Comparison of ENCODE assay signal across 8 mouse cellular contexts in genomic region chr3:89773740-89774211, GRCm38 (mm10). TPM values are rescaled to one million over a fixed set of nuclear protein-coding genes. Genes with fewer than 3 reads are reported as not detected.
DNase-seq lines count a peak whose midpoint lies in the region; ATAC-seq and TF ChIP-seq lines count a peak whose summit lies in the region.

No protein-coding gene starts in this region.

- TF ChIP-seq POLR2A in MEL (IDR thresholded peaks at IDR 0.05; ENCODE audit: control insufficient read depth in 1 of 2, insufficient read depth in 1 of 2, low read depth in 1 of 2, low read length in 2 of 2, poor library complexity in 1 of 2), result no peak

- DNase-seq in gastrocnemius, adult 18-20 months (ENCODE audit: low spot score), result peak; percentile 14
- DNase-seq in gastrocnemius, adult 8-10 months (ENCODE audit: low spot score in 2 of 2), result no peak
- DNase-seq in MEL (ENCODE audit: low read depth, low spot score), result no peak
- peak; percentile 35 for DNase-seq in embryo, embryonic 11 days
- peak; percentile 69 for DNase-seq in kidney, postnatal 10 days
- peak; percentile 59 to 72 for DNase-seq in lung, postnatal 4 days

- H3K27ac ChIP-seq in MEL (ENCODE audit: control insufficient read depth, low read depth, low read length), result peak overlapping the region; percentile 92
- H3K27ac ChIP-seq in heart, embryonic 13.5 days (replicated peaks), result peak overlapping the region; percentile 97
- peak overlapping the region; percentile 96 for H3K27ac ChIP-seq in stomach, embryonic 14.5 days (ENCODE audit: low read length)

- peaks cover 43% of the 10 kb centered on the region for H3K79me2 ChIP-seq in MEL (ENCODE audit: control insufficient read depth, insufficient read depth, low read length, poor library complexity)

- peaks cover 20 to 38% of the 10 kb centered on the region in 2 experiments for H3K36me3 ChIP-seq in MEL (ENCODE audit: control insufficient read depth in 1 of 2, insufficient read depth in 2 of 2, low read length in 2 of 2)
- peaks cover 34% of the 10 kb centered on the region for H3K36me3 ChIP-seq in heart, embryonic 13.5 days
- H3K36me3 ChIP-seq in stomach, embryonic 14.5 days (ENCODE audit: control insufficient read depth, insufficient read depth, low read length), result peaks cover 30% of the 10 kb centered on the region

- no peak for TF ChIP-seq CTCF in MEL (IDR thresholded peaks at IDR 0.05 in 2 of 3, conservative IDR thresholded peaks at IDR 0.05 in 1 of 3; ENCODE audit: control insufficient read depth in 1 of 3, insufficient read depth in 1 of 3, low read depth in 2 of 3, low read length in 3 of 3, poor library complexity in 1 of 3, severe bottlenecking in 1 of 3)

- peak overlapping the region; percentile 83 to 92 for H3K4me3 ChIP-seq in MEL (ENCODE audit: control insufficient read depth in 1 of 2, insufficient read depth in 1 of 2, low read depth in 2 of 2, low read length in 2 of 2)
- H3K4me3 ChIP-seq in heart, embryonic 13.5 days, result peak overlapping the region; percentile 74
- H3K4me3 ChIP-seq in stomach, embryonic 14.5 days (ENCODE audit: low read depth, low read length), result peak overlapping the region; percentile 97

- under 1% methylated on average over 28 of the region's 37 CpGs for WGBS in heart, embryonic 13.5 days
- under 1% methylated on average over 19 of the region's 37 CpGs for WGBS in stomach, embryonic 14.5 days

- peak overlapping the region; percentile 89 for H3K4me2 ChIP-seq in heart, embryonic 13.5 days
- H3K4me2 ChIP-seq in stomach, embryonic 14.5 days (replicated peaks; ENCODE audit: low read depth, low read length), result peak overlapping the region; percentile 76

- no peaks in the 10 kb centered on the region for H3K27me3 ChIP-seq in MEL (ENCODE audit: control insufficient read depth in 1 of 2, insufficient read depth in 2 of 2, low read length in 2 of 2)
- H3K27me3 ChIP-seq in heart, embryonic 13.5 days (replicated peaks), result no peaks in the 10 kb centered on the region
- H3K27me3 ChIP-seq in stomach, embryonic 14.5 days (ENCODE audit: control insufficient read depth, insufficient read depth, low read length), result no peaks in the 10 kb centered on the region

- ATAC-seq in heart, embryonic 13.5 days (ENCODE audit: extremely low read depth, insufficient number of reproducible peaks, low FRiP score, low TSS enrichment), result 0 out of 2 replicates have a peak, but pooled peaks have one; percentile 1
- peak; percentile 30 for ATAC-seq in stomach, embryonic 14.5 days (ENCODE audit: insufficient number of reproducible peaks, insufficient read depth, low FRiP score, low read depth)

- H3K4me1 ChIP-seq in MEL (ENCODE audit: control insufficient read depth in 1 of 2, insufficient read depth in 2 of 2, low read length in 2 of 2), result peaks cover 22 to 37% of the 10 kb centered on the region in 2 experiments
- peaks cover 33% of the 10 kb centered on the region for H3K4me1 ChIP-seq in heart, embryonic 13.5 days
- peaks cover 20% of the 10 kb centered on the region for H3K4me1 ChIP-seq in stomach, embryonic 14.5 days (ENCODE audit: control insufficient read depth, insufficient read depth, low read length)

- peak overlapping the region; percentile 98 for H3K9ac ChIP-seq in MEL (ENCODE audit: control insufficient read depth, low read depth, low read length, poor library complexity, severe bottlenecking)
- H3K9ac ChIP-seq in heart, embryonic 13.5 days, result peak overlapping the region; percentile 99
- peak overlapping the region; percentile 99 for H3K9ac ChIP-seq in stomach, embryonic 14.5 days (replicated peaks; ENCODE audit: low read depth, low read length)

- no peak for TF ChIP-seq RAD21 in MEL (IDR thresholded peaks at IDR 0.05; ENCODE audit: low read depth, low read length)

- no peaks in the 10 kb centered on the region for H3K9me3 ChIP-seq in MEL (replicated peaks; ENCODE audit: insufficient read depth, low read length)
- H3K9me3 ChIP-seq in heart, embryonic 13.5 days, result no peaks in the 10 kb centered on the region
- no peaks in the 10 kb centered on the region for H3K9me3 ChIP-seq in stomach, embryonic 14.5 days (ENCODE audit: control insufficient read depth, low read depth, low read length)

- TF ChIP-seq EP300 in MEL (IDR thresholded peaks at IDR 0.05; ENCODE audit: low read depth in 1 of 2, low read length in 2 of 2), result no peak

TF ChIP-seq in MEL, 35 proteins besides CTCF, POLR2A, EP300 and RAD21:
- peak; percentile 3; the same call in 1 of the 2 replicates for TF ChIP-seq ZMIZ1 (IDR thresholded peaks at IDR 0.05; ENCODE audit: low read depth, low read length)
- 0 out of 2 replicates have a peak, but pooled peaks have one; percentile 45 for TF ChIP-seq UBTF (IDR thresholded peaks at IDR 0.05; ENCODE audit: borderline replicate concordance, insufficient read depth, low read depth, low read length)
- TF ChIP-seq ZKSCAN1 (IDR thresholded peaks at IDR 0.05; ENCODE audit: low read depth, low read length), result no peak
- no peak for TF ChIP-seq USF1 (IDR thresholded peaks at IDR 0.05; ENCODE audit: low read depth, low read length)

RNA-seq across cellular contexts. Expression of gene Ube2q1, which starts 0.4 kb away (rescaled TPM):
- 10 to 100 TPM; 13.1 to 14.0 TPM for total RNA-seq in gastrocnemius, adult 18-20 months (2021)
- total RNA-seq in gastrocnemius, adult 8-10 months (2022), result 10 to 100 TPM; 10.6 to 15.7 (median 12.3) TPM
- 72.6 and 73.8 TPM in 2 replicates for total RNA-seq in MEL (2012; rRNA removed)
- 100 to 1,000 TPM in 1 of 2 experiments, 10 to 100 TPM in 1; 89.0 to 162 TPM for polyA plus RNA-seq in MEL (2012; ENCODE audit: insufficient read depth in 1 of 2, insufficient read length in 2 of 2, low read depth in 1 of 2, low replicate concordance in 2 of 2, missing spikeins in 1 of 2)
- 8.2 and 8.4 TPM in 2 replicates for polyA plus RNA-seq in heart, embryonic 13.5 days (2015; fragmentation: Nextera tagmentation; extraction: Ambion mirVana)
- polyA plus RNA-seq in stomach, embryonic 14.5 days (2014; fragmentation: Nextera tagmentation; extraction: Ambion mirVana), result 21.8 and 22.0 TPM in 2 replicates

RNA-seq across cellular contexts. Expression of gene Chrnb2, which starts 9.3 kb away (rescaled TPM):
- total RNA-seq in gastrocnemius, adult 18-20 months (2021), result under 1 TPM; 0.09 to 0.16 TPM
- total RNA-seq in gastrocnemius, adult 8-10 months (2022), result under 1 TPM; 0.09 to 0.27 (median 0.15) TPM
- total RNA-seq in MEL (2012; rRNA removed), result 0.98 and 1.6 TPM in 2 replicates
- polyA plus RNA-seq in MEL (2012; ENCODE audit: insufficient read depth in 1 of 2, insufficient read length in 2 of 2, low read depth in 1 of 2, low replicate concordance in 2 of 2, missing spikeins in 1 of 2), result 1 to 10 TPM in 1 of 2 experiments, not detected in 1; 4.0 TPM
- 0.18 and 0.44 TPM in 2 replicates for polyA plus RNA-seq in heart, embryonic 13.5 days (2015; fragmentation: Nextera tagmentation; extraction: Ambion mirVana)
- polyA plus RNA-seq in stomach, embryonic 14.5 days (2014; fragmentation: Nextera tagmentation; extraction: Ambion mirVana), result 1.9 and 2.5 TPM in 2 replicates

RNA-seq across cellular contexts. Expression of gene She, which starts 57.4 kb away (rescaled TPM):
- 1 to 10 TPM; 2.8 to 4.8 TPM for total RNA-seq in gastrocnemius, adult 18-20 months (2021)
- 1 to 10 TPM; 2.8 to 3.8 (median 3.3) TPM for total RNA-seq in gastrocnemius, adult 8-10 months (2022)
- total RNA-seq in MEL (2012; rRNA removed), result 3.3 and 5.3 TPM in 2 replicates
- polyA plus RNA-seq in MEL (2012; ENCODE audit: insufficient read depth in 1 of 2, insufficient read length in 2 of 2, low read depth in 1 of 2, low replicate concordance in 2 of 2, missing spikeins in 1 of 2), result 1 to 10 TPM in 1 of 2 experiments, not detected in 1; 3.5 TPM
- polyA plus RNA-seq in heart, embryonic 13.5 days (2015; fragmentation: Nextera tagmentation; extraction: Ambion mirVana), result 6.2 and 6.8 TPM in 2 replicates
- 4.0 and 5.7 TPM in 2 replicates for polyA plus RNA-seq in stomach, embryonic 14.5 days (2014; fragmentation: Nextera tagmentation; extraction: Ambion mirVana)

RNA-seq across cellular contexts. Expression of gene Adar, which starts 59.0 kb away (rescaled TPM):
- total RNA-seq in gastrocnemius, adult 18-20 months (2021), result 1 to 10 TPM; 1.9 to 2.3 TPM
- total RNA-seq in gastrocnemius, adult 8-10 months (2022), result 1 to 10 TPM; 1.4 to 2.2 (median 1.8) TPM
- total RNA-seq in MEL (2012; rRNA removed), result 26.1 and 26.7 TPM in 2 replicates
- 100 to 1,000 TPM in 1 of 2 experiments, 10 to 100 TPM in 1; 45.1 to 124 TPM for polyA plus RNA-seq in MEL (2012; ENCODE audit: insufficient read depth in 1 of 2, insufficient read length in 2 of 2, low read depth in 1 of 2, low replicate concordance in 2 of 2, missing spikeins in 1 of 2)
- polyA plus RNA-seq in heart, embryonic 13.5 days (2015; fragmentation: Nextera tagmentation; extraction: Ambion mirVana), result 7.5 and 7.8 TPM in 2 replicates
- polyA plus RNA-seq in stomach, embryonic 14.5 days (2014; fragmentation: Nextera tagmentation; extraction: Ambion mirVana), result 15.3 and 16.6 TPM in 2 replicates

Comparison
In these comparisons a context has a peak if more than half of its experiments do, and no peak if none do; other contexts are left out.
1. DNase-seq: peak in gastrocnemius, adult 18-20 months (single experiment), embryo, embryonic 11 days (single experiment), kidney, postnatal 10 days (single experiment) and lung, postnatal 4 days (2 of 2); none in gastrocnemius, adult 8-10 months (0 of 2) and MEL (single experiment).
2. Peak in every context shown above with its lines, with median percentiles within 50 percentile points of each other: H3K27ac ChIP-seq, H3K4me3 ChIP-seq and H3K9ac ChIP-seq.